14 mouse cellular contexts compared by ENCODE assay signal in the genomic region with DNA sequence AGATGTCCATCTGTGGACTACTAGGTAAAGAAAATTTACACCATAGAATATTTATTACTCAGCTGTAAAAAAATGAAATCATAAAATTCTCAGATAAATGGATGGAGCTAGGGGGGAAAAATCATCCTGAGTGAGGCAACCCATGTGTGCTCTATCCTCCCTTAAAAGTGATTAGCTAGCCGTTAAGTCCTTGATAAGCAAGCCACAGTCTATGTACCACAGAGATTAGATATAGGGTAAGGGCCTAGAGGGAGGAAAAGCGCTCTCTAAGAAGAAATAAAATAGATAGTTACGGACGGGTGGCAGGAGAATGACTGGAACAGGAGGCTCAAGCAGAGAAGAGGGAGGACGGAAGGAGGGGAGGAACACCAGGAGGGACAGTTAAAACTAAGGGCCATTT.
"Had no signal": no experiment of that assay in that cellular context is flagged by ENCODE, and none has a peak within 500 bp of the region (broad histone marks: within the 10 kb centered on the region; RNA-seq: fewer than 3 reads in every experiment).

No protein-coding gene starts in this region.

- H3K36me3 ChIP-seq: limb, embryonic 12.5 days; lung, embryonic 15.5 days; midbrain, embryonic 10.5 days; neural tube, embryonic 15.5 days had no signal

- ATAC-seq: inflammation-experienced regulatory T-cells, adult 6 months; intestine, postnatal 0 days had no signal

- H3K4me2 ChIP-seq: limb, embryonic 12.5 days; lung, embryonic 15.5 days; neural tube, embryonic 15.5 days had no signal

- H3K27ac ChIP-seq: limb, embryonic 12.5 days; lung, embryonic 15.5 days; midbrain, embryonic 10.5 days; neural tube, embryonic 15.5 days; stomach, postnatal 0 days had no signal

- H3K27me3 ChIP-seq: limb, embryonic 12.5 days; lung, embryonic 15.5 days; neural tube, embryonic 15.5 days had no signal

- H3K9me3 ChIP-seq: limb, embryonic 12.5 days; lung, embryonic 15.5 days; midbrain, embryonic 10.5 days; neural tube, embryonic 15.5 days had no signal

- H3K9ac ChIP-seq: limb, embryonic 12.5 days; lung, embryonic 15.5 days; neural tube, embryonic 15.5 days had no signal

- DNase-seq: kidney, adult 8-10 months; kidney, postnatal 25 days; lung, postnatal 14 days; midbrain, embryonic 14.5 days; right cerebral cortex, adult 18-20 months; thymus, postnatal 4 days had no signal

- H3K4me3 ChIP-seq: limb, embryonic 12.5 days; lung, embryonic 15.5 days; midbrain, embryonic 10.5 days; myocyte; neural tube, embryonic 15.5 days had no signal

- H3K4me1 ChIP-seq: limb, embryonic 12.5 days; neural tube, embryonic 15.5 days had no signal
